Mouse (Mus musculus) liver, adult 2 months (tissue): ENCODE results near the gene Slc25a22. TPM values are rescaled to one million over a fixed set of nuclear protein-coding genes. Genes with fewer than 3 reads are reported as not detected.

Source experiments
- DNase-seq: peaks from one replicate; pipeline ENCODE4 v3.0.0-alpha.2; 2011; ENCODE audit warnings: low read depth, low spot score; ENCODE audit errors: extremely low read depth
- H3K27ac ChIP-seq: fragments of 200-500 bp; replicated peaks from 2 replicates; pipeline ENCODE4 v1.5.1; 2012; ENCODE audit warnings: low read depth, mild to moderate bottlenecking, control low read depth, inconsistent platforms, low read length; ENCODE audit not compliant: insufficient read depth
- H3K27me3 ChIP-seq: fragments of 200-500 bp; 2 replicates; pipeline ENCODE4 v1.6.1; 2012; ENCODE audit warnings: mild to moderate bottlenecking, moderate library complexity, low read length, inconsistent platforms; ENCODE audit not compliant: control insufficient read depth, insufficient read depth
- H3K36me3 ChIP-seq: fragments of 200-500 bp; 2 replicates; pipeline ENCODE4 v1.6.1; 2012; ENCODE audit warnings: low read length, inconsistent platforms; ENCODE audit not compliant: control insufficient read depth, insufficient read depth
- H3K4me1 ChIP-seq: fragments of 200-500 bp; 2 replicates; pipeline ENCODE4 v1.6.1; 2011; ENCODE audit warnings: low read length; ENCODE audit not compliant: control insufficient read depth, insufficient read depth
- H3K4me3 ChIP-seq: fragments of 200-500 bp; 2 replicates; pipeline ENCODE4 v1.5.1; 2011; ENCODE audit warnings: low read depth, mild to moderate bottlenecking, control low read depth, low read length, moderate library complexity; ENCODE audit not compliant: insufficient read depth
- H3K79me2 ChIP-seq: fragments of 200-500 bp; 2 replicates; pipeline ENCODE4 v1.6.1; 2012; ENCODE audit warnings: inconsistent platforms, mild to moderate bottlenecking, low read length, moderate library complexity; ENCODE audit not compliant: control insufficient read depth, insufficient read depth
- H3K9ac ChIP-seq: fragments of 200-500 bp; 2 replicates; pipeline ENCODE4 v1.6.1; 2012; ENCODE audit warnings: low read depth, mild to moderate bottlenecking, control low read depth, inconsistent platforms, low read length
- CTCF ChIP-seq: fragments of 200-500 bp; IDR thresholded peaks from 2 replicates; pipeline ENCODE4 v1.5.1; 2011; ENCODE audit warnings: low read depth, low read length, control low read depth
- POLR2A ChIP-seq: fragments of 200-500 bp; IDR thresholded peaks from 2 replicates; pipeline ENCODE4 v1.6.1; 2011; ENCODE audit warnings: low read length, control low read depth; ENCODE audit not compliant: insufficient read depth; ENCODE audit errors: extremely low read depth
- WGBS: fragments of 180-500 bp; shearing (Covaris S2); methylation state at CpG from one replicate; pipeline ENCODE4 v1.1.7; 2018; 5-methylcytosine and 5-hydroxymethylcytosine counted together
- polyA plus RNA-seq: library from polyadenylated mRNA; depleted of rRNA; stranded (reverse); fragments of >200 nt; gene quantifications from 2 replicates; pipeline ENCODE4 v1.2.3, GENCODE M21; 2012; rRNA removed
- total RNA-seq: library from RNA; depleted of rRNA; stranded (reverse); fragments of >200 nt; gene quantifications from 2 replicates; pipeline ENCODE4 v1.2.3, GENCODE M21; 2014; rRNA removed

Slc25a22 gene
- 26.1 and 40.7 TPM in 2 replicates for total RNA-seq
- polyA plus RNA-seq, result 315 and 345 TPM in 2 replicates

DNA sequence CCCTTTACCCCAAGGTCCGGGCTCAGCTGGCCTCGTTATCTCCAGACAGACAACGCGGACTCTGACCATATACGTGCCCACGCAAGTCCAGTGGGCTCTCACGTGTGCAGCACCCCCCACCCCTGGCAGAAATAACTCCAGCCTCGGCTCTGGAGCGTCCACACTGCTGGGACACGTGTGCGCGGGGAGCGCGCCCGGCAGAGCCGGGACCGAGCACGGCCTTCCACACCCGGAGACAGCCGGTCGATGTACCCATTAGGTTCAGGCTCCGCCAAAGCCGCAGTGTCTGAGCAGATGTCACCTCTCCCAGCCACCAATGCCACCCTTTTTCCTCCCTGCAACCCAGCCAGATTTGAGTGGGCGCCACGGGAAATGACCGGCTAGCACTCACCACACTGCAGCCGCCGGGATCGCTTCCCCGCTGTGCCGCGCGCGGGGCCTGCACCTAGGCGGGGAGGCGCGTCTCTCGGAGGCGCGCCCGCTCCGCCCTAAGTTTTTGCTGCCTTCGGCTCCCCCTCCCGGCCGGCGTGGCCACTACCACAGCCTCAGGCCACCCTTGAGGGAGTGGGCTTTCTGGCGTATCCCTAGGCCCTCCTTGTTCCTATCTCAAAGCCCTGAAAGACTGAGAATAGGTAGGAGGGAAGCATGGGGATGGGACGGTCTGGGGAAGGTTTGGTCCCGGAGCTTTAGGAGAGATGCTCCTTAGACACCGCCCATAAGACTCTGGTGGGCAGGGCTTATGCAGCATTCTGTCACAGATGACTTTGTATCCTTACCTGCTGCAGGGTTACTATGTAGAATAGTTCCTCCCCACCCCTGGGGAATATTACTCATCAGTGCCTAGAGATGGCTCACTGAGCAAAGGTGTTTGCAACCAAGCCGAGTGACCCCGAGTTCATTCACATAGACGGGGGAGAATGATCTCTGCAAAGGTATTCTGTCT, at the start of gene Slc25a22:
Gene Slc25a22 (minus strand): TSS at position 715 of the 943 bp plus-strand sequence.
- H3K27ac ChIP-seq, result peak within 1 kb of the TSS; percentile 93
- H3K36me3 ChIP-seq, result no peaks in the 10 kb centered on the region
- peak; percentile 87 for DNase-seq

DNA sequence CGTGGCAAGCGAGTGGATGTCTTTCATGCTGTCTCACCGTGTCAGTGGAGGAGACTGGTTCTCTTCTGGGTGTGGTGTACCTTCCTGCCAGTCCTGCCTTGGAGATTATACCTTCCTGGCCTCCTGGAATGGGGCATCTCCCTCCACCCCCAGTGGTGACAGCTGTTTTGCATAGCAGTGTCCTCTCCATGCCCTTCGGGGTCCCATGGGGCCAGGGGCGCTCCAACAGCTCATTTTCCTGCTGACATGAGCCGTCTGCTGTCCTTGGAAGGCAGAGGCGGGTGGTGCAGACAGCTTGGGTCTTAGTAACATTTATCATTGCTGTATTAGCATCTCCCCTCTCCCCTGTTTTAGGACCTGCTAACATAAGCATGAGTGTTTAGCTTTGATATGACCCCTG, 49.4 kb upstream of the Slc25a22 start:
- H3K4me1 ChIP-seq, result no peaks in the 10 kb centered on the region
- no peak overlapping the region for H3K4me3 ChIP-seq
- no peaks in the 10 kb centered on the region for H3K27me3 ChIP-seq
- peaks cover 22% of the 10 kb centered on the region for H3K36me3 ChIP-seq
- TF ChIP-seq CTCF (no peak), POLR2A (no peak)
- H3K79me2 ChIP-seq, result peaks cover 7% of the 10 kb centered on the region
- 96% methylated on average over 7 of the region's 7 CpGs for WGBS
- no peak overlapping the region for H3K9ac ChIP-seq
- no peak for DNase-seq
- no peak overlapping the region for H3K27ac ChIP-seq

More for the DNA sequence above, at the start of gene Slc25a22:
- 5% methylated on average over 53 of the region's 53 CpGs for WGBS
- Histone ChIP-seq H3K4me3 (peak within 1 kb of the TSS; percentile 78), H3K4me1 (peaks cover 20% of the 10 kb centered on the region), H3K9ac (peak within 1 kb of the TSS; percentile 92), H3K27me3 (no peaks in the 10 kb centered on the region), H3K79me2 (no peaks in the 10 kb centered on the region; the same call in 1 of the 2 replicates)
- peak; percentile 69 for TF ChIP-seq POLR2A
- TF ChIP-seq CTCF, result peak; percentile 82

GRCm38 (mm10) chr7:141486239-141486638, 48.5 kb upstream of the Slc25a22 start:
- Histone ChIP-seq H3K79me2 (peaks cover 13% of the 10 kb centered on the region), H3K27me3 (no peaks in the 10 kb centered on the region), H3K36me3 (peaks cover 20% of the 10 kb centered on the region), H3K4me3 (no peak overlapping the region), H3K9ac (no peak overlapping the region), H3K27ac (no peak overlapping the region), H3K4me1 (peaks cover 4% of the 10 kb centered on the region)
- TF ChIP-seq POLR2A, result no peak
- TF ChIP-seq CTCF, result no peak
- WGBS, result 93% methylated on average over 1 of the region's 1 CpGs
- no peak for DNase-seq

DNA sequence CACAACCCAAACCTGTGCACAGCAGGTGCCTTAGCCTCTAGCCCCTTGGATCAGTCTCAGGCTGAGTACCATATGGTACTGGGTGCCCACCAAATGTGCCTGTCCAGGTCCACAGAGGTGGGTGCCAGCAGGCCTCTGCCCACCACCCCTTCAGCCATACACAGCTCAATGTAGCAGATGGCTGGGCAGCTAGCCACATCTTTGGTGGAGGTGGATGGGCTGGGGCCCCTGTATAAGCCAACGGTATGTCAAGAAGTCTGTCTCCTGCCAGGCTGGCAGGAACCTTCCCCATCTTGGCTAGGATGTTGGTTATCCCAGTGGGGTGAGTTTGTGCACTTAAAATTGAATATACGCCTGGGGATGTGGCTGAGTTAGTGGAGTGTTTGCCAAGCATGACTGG, 47.9 kb upstream of the Slc25a22 start:
- Histone ChIP-seq H3K79me2 (peaks cover 18% of the 10 kb centered on the region), H3K4me3 (no peak overlapping the region), H3K9ac (no peak overlapping the region), H3K36me3 (peaks cover 16% of the 10 kb centered on the region), H3K27ac (no peak overlapping the region), H3K4me1 (peaks cover 8% of the 10 kb centered on the region), H3K27me3 (no peaks in the 10 kb centered on the region)
- TF ChIP-seq CTCF (no peak), POLR2A (no peak)
- no peak for DNase-seq
- 96% methylated on average over 2 of the region's 2 CpGs for WGBS

DNA sequence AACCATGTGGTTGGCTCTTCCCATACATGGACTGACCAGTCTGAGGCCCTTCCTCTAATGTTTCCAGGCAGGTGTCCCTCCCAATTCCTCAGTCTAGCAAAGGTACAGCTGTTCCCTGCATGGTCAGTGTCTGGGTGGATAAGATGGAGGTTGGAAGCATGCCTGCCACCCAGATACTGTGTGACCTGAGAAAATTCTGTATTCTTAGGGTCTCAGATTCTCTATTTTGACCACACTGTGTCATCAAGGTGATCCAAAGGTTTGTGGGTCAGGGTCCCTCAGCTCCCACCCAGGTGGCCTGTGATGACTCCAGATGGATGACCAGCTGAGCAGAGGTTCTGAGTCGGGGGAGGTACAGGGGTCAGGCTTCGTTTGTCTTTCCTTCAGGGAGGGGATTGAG, 47.5 kb upstream of the Slc25a22 start:
- H3K4me1 ChIP-seq, result peaks cover 10% of the 10 kb centered on the region
- 89% methylated on average over 2 of the region's 2 CpGs for WGBS
- no peak for TF ChIP-seq CTCF
- TF ChIP-seq POLR2A, result no peak
- no peak overlapping the region for H3K9ac ChIP-seq
- H3K27me3 ChIP-seq, result no peaks in the 10 kb centered on the region
- no peak overlapping the region for H3K27ac ChIP-seq
- peaks cover 18% of the 10 kb centered on the region for H3K79me2 ChIP-seq
- no peak overlapping the region for H3K4me3 ChIP-seq
- DNase-seq, result no peak
- peaks cover 16% of the 10 kb centered on the region for H3K36me3 ChIP-seq
